Mouse (Mus musculus): ENCODE data around the gene Incenp.

DNA sequence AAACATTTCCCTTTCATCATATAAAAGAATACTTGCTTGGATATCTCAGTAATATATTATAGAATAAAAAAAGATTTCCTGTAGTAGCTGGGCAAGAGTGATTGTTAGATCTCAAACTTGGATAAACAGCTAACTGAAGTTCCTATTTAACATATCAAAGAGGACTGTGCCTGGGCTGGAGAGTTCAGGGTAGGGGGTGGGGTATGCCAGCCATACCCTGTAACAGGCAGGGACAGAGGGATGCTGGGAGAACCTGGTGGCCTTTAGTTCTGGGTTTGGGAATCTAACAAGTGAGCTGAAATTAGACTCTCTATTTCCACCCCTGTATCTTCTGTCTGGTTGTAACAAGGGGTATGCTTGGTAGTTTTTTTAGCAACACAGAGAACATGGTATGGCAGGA is 23.7 kb upstream of the Incenp start:
- TF ChIP-seq CTCF (IDR thresholded peaks at IDR 0.05; ENCODE audit: borderline replicate concordance, insufficient read depth, low read depth, low read length) (no peak), POLR2A (IDR thresholded peaks at IDR 0.05; ENCODE audit: borderline replicate concordance, insufficient read depth, low read length) (no peak)
